Mouse (Mus musculus) colon, adult 2 months (tissue): ENCODE results near the gene Ngf. TPM values are rescaled to one million over a fixed set of nuclear protein-coding genes. Genes with fewer than 3 reads are reported as not detected.

Experiments used
- polyA plus RNA-seq: library from polyadenylated mRNA; depleted of rRNA; stranded (reverse); fragments of >200 nt; gene quantifications from 2 replicates; pipeline ENCODE4 v1.2.3, GENCODE M21; 2012; rRNA removed

Ngf gene
- polyA plus RNA-seq: 4.6 and 6.0 TPM in 2 replicates

DNA sequence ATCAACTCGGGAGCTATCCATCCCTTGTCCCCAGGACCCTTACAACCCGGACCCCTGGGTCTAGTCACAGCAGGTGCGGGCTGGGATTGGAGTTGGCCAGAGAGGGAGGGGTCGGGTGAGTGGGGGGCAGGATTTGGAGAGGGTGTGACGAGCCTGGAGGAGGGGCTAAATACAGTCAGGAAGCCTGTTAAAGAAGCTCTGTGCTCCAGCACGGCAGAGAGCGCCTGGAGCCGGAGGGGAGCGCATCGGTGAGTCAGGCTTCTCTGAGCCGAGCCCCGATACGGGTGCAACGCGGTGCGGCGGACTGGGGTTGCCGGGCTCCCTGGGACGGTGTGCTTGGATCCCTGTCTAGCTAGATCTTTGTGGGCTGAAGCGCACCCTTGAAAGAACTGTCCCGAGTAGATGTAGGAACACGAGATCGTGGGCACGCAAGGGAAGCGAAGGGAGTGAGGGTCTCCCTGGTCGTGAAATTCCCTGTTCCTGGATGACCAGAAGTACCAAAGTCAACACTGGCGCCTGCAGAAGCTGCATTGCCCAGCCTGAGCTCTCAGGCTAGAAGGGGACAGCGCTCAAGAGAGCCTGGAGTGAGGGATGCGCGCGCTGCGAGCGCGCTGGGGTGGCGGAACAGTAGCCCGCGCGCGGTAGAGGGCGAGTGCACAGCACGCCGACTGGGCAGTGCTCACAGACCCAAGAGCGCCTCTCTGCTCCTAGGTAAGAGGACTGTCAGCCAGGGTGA, at the start of gene Ngf:
Gene Ngf (plus strand): TSS at position 207 of the 736 bp plus-strand sequence.

